Mouse (Mus musculus) small intestine, adult 2 months (tissue): ENCODE measurements around the gene Il25. TPM values are rescaled to one million over a fixed set of nuclear protein-coding genes. Genes with fewer than 3 reads are reported as not detected.
"Not testable (repeated sequence)": the region's sequence is repeated elsewhere in the genome, so short reads cannot be mapped to it uniquely, and the experiment has no call there.

Experiments used
- H3K27ac ChIP-seq: fragments of 200-500 bp; 2 replicates; pipeline ENCODE4 v1.5.1; 2012; ENCODE audit warnings: low read depth, low read length, control low read depth, inconsistent platforms; ENCODE audit not compliant: insufficient read depth
- H3K27me3 ChIP-seq: fragments of 200-500 bp; 2 replicates; pipeline ENCODE4 v1.6.1; 2012; ENCODE audit warnings: mild to moderate bottlenecking, moderate library complexity, low read length, inconsistent platforms; ENCODE audit not compliant: control insufficient read depth, insufficient read depth
- H3K36me3 ChIP-seq: fragments of 200-500 bp; 2 replicates; pipeline ENCODE4 v1.6.1; 2012; ENCODE audit warnings: mild to moderate bottlenecking, low read length, control low read depth, inconsistent platforms; ENCODE audit not compliant: control insufficient read depth, insufficient read depth
- H3K4me1 ChIP-seq: fragments of 200-500 bp; 2 replicates; pipeline ENCODE4 v1.6.1; 2012; ENCODE audit warnings: low read length, inconsistent platforms, mixed read lengths; ENCODE audit not compliant: control insufficient read depth, insufficient read depth, insufficient read length
- H3K4me3 ChIP-seq: fragments of 200-500 bp; 2 replicates; pipeline ENCODE4 v1.5.1; 2012; ENCODE audit warnings: low read depth, mild to moderate bottlenecking, control low read depth, inconsistent platforms, low read length, moderate library complexity
- CTCF ChIP-seq: fragments of 200-500 bp; IDR thresholded peaks from 2 replicates; pipeline ENCODE4 v1.5.1; 2012; ENCODE audit warnings: low read depth, mild to moderate bottlenecking, control low read depth, inconsistent platforms, low read length, moderate library complexity, mixed read lengths; ENCODE audit not compliant: insufficient replicate concordance, insufficient read length; ENCODE audit errors: extremely low read depth
- POLR2A ChIP-seq: fragments of 200-500 bp; IDR thresholded peaks from 2 replicates; pipeline ENCODE4 v1.6.1; 2012; ENCODE audit warnings: low read depth, mild to moderate bottlenecking, control low read depth, inconsistent platforms, low read length, moderate library complexity
- WGBS: fragments of 180-500 bp; shearing (Covaris S2); methylation state at CpG from one replicate; pipeline ENCODE4 v1.1.7; 2018; 5-methylcytosine and 5-hydroxymethylcytosine counted together
- polyA plus RNA-seq: library from polyadenylated mRNA; depleted of rRNA; stranded (reverse); fragments of >200 nt; gene quantifications from 2 replicates; pipeline ENCODE4 v1.2.3, GENCODE M21; 2012

The Il25 gene
- polyA plus RNA-seq, 1 experiment = 1.1 TPM

DNA sequence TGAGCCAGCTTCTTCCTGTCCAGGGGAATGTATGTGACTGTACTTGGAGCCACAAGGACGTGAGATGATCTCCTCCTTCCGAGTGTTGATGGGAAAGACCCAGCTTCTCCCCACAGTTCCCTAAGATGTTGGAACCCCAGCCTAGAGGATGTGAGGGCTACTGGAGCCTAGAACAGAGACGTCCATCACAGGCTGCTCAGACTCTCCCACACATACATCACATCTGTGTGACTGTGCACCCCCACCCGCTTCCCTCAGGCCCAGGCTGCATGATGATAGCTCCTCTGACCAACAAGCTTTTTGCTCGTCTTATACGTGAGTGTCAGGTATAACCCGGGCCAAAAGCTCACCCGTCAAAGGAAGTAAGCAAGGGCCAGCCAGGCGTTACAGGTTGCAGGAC, 16.3 kb downstream of the Il25 start:
- Histone ChIP-seq H3K27ac (no peak overlapping the region), H3K27me3 (no peaks in the 10 kb centered on the region), H3K4me1 (no peaks in the 10 kb centered on the region), H3K36me3 (no peaks in the 10 kb centered on the region), H3K4me3 (no peak overlapping the region)
- WGBS = 81% methylated on average over 9 of the region's 9 CpGs
- no peak for TF ChIP-seq POLR2A
- TF ChIP-seq CTCF = no peak

DNA sequence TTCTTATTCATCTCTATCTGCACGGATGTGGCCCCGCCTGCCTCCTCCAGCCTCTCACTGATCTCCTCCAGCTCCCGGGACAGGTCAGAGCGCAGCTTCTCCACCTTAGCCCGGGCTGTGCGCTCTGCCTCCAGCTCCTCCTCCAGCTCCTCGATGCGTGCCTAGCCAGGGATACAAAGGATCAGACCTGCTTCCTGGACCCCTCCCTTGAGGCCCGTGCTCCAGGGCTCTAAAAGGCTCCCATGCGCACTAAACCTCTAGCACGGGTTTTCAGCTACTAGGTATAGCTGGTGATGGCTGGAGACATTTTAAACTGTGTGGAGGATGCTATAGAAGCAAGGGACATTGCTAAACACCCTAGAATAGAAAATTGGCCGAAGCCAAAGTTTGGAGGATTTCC, 18.0 kb downstream of the Il25 start:
- TF ChIP-seq POLR2A (no peak), CTCF (no peak)
- no peak overlapping the region for H3K4me3 ChIP-seq
- WGBS = 53% methylated on average over 12 of the region's 12 CpGs
- H3K36me3 ChIP-seq = no peaks in the 10 kb centered on the region
- H3K27me3 ChIP-seq = no peaks in the 10 kb centered on the region
- no peaks in the 10 kb centered on the region for H3K4me1 ChIP-seq
- H3K27ac ChIP-seq = no peak overlapping the region

DNA sequence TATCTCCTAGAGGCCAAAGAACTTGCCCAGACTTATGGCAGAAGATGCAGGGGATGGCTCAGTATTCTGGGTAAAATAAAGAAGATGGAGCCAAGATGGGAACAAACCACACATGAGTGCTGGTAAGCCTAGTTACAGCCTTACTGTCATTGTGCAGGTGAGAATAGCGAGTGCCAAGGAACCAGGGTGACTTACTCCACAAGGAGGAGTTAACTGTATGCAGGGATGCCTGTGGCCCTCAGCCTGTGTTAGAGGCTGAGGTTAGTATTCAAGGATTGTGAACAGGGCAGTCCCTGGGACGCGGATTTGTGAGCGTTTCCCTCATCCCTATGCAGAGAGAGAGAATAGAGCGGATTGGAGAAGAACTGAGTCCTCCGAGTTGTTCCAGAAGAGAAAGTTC, 19.1 kb downstream of the Il25 start:
- TF ChIP-seq POLR2A (no peak), CTCF (no peak)
- 87% methylated on average over 6 of the region's 6 CpGs for WGBS
- H3K27me3 ChIP-seq = no peaks in the 10 kb centered on the region
- no peak overlapping the region for H3K27ac ChIP-seq
- no peaks in the 10 kb centered on the region for H3K4me1 ChIP-seq
- H3K36me3 ChIP-seq = no peaks in the 10 kb centered on the region
- H3K4me3 ChIP-seq = no peak overlapping the region

DNA sequence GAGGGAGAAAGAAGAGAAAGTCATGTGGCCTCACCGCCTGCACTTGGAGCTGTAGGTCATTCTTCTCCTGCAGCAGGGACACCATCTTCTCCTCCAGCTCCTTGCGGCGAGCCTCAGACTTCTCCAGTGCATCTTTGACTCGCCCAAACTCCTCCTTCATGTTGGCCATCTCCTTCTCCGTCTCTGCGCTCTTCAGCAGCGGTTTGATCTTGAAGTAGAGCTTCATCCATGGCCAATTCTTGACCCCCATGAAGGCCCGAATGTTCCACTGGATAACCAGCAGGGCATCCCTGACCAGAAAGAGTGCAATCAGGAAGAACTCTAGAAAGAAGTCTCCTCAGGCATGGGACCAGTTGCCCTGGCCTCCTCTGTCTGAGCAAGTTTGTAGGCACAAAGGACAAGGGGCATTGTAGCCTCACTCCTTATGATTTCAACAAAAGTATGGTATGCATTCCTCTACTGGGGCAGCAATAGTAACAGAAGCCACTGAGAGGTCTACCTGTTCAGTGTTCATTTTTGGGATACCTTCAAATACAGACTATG, 21.2 kb downstream of the Il25 start:
- Histone ChIP-seq H3K36me3 (no peaks in the 10 kb centered on the region), H3K27ac (no peak overlapping the region), H3K27me3 (no peaks in the 10 kb centered on the region), H3K4me3 (no peak overlapping the region), H3K4me1 (no peaks in the 10 kb centered on the region)
- no peak for TF ChIP-seq CTCF
- no peak for TF ChIP-seq POLR2A
- 91% methylated on average over 8 of the region's 8 CpGs for WGBS

DNA sequence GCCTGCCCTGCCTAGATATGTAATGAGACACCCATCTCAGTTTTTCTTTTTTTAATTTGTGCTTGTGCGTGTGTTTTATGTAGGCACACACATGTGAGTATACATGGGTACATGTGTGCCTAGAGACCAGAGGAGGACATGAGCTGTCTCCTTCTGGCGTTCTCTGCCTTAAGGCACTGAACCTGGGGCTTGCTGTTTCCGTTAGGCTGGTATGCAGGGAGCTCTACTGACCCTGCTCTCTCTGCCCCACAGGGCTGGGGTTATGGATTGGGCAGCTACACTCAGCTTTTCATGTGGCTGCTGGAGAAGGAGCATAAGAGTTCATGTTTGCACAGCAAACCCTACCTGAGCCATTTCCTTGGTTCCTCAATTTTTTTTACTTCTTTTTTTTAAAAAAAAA, 22.0 kb downstream of the Il25 start:
- Histone ChIP-seq H3K4me3 (no peak overlapping the region), H3K4me1 (no peaks in the 10 kb centered on the region), H3K27ac (no peak overlapping the region), H3K36me3 (no peaks in the 10 kb centered on the region), H3K27me3 (no peaks in the 10 kb centered on the region)
- WGBS = 66% methylated on average over 3 of the region's 3 CpGs
- TF ChIP-seq CTCF = no peak
- TF ChIP-seq POLR2A = no peak

DNA sequence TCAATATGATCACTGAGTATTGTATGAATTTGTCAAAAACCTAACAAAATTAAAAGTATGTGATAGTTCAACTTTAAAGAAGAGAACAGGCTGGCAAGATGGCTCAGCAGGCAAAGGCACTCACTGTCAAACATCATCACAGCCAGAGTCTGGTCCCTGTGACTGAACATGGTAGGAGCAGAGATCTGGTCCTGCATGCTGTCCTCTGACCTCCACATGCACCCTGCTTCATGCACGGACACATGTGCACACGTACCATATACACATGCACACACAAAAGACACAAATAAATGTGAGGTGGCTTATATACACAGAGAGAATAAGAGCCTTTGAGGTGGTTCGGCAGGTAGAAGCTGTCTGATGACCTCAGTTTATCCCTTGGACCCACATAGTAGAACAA, 23.0 kb downstream of the Il25 start:
- Histone ChIP-seq H3K4me3 (no peak overlapping the region), H3K27me3 (no peaks in the 10 kb centered on the region), H3K27ac (no peak overlapping the region), H3K36me3 (no peaks in the 10 kb centered on the region), H3K4me1 (no peaks in the 10 kb centered on the region)
- TF ChIP-seq CTCF = no peak
- no peak for TF ChIP-seq POLR2A
- WGBS = 76% methylated on average over 3 of the region's 3 CpGs

DNA sequence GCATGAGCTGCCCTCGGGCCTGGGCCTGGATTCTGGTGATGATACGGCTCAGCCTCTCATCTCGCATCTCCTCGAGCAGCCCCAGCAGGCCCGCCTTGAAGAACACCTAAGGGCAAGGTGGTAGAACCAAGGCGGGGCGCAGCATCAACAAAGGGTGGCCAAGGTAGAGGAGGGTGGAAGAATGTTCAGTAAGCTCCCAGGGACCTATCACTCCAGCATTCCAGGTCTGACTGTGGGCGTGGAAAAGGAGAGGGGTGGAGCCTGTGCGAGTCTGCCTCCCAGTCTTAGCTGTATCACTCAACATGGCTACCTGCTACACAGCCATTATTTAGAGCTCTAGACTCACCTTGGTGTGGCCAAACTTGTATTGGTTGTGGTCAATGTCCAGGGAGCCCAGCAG, 24.0 kb downstream of the Il25 start:
- Histone ChIP-seq H3K36me3 (no peaks in the 10 kb centered on the region), H3K4me3 (no peak overlapping the region), H3K27me3 (no peaks in the 10 kb centered on the region), H3K4me1 (no peaks in the 10 kb centered on the region), H3K27ac (no peak overlapping the region)
- TF ChIP-seq CTCF = no peak
- TF ChIP-seq POLR2A = no peak
- 76% methylated on average over 9 of the region's 9 CpGs for WGBS

DNA sequence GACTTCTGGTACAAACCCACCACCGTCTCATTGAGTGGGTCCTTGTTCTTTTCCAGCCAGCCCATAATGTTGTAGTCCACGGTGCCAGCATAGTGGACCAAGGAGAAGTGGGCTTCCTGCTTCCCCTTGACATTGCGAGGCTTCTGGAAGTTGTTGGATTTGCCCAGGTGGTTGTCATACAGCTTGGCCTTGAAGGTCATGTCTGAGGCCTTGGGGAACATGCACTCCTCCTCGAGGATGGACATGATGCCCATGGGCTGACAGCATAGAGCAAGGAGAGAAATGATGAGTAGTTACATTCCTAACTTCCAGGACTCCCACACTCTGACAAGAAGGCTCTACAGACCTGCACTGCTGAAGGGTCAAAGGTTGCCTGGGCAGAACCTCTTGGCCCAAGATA, 26.0 kb downstream of the Il25 start:
- Histone ChIP-seq H3K27ac (no peak overlapping the region), H3K27me3 (no peaks in the 10 kb centered on the region), H3K4me1 (no peaks in the 10 kb centered on the region), H3K36me3 (no peaks in the 10 kb centered on the region), H3K4me3 (no peak overlapping the region)
- TF ChIP-seq POLR2A = no peak
- TF ChIP-seq CTCF = no peak
- 79% methylated on average over 4 of the region's 4 CpGs for WGBS

DNA sequence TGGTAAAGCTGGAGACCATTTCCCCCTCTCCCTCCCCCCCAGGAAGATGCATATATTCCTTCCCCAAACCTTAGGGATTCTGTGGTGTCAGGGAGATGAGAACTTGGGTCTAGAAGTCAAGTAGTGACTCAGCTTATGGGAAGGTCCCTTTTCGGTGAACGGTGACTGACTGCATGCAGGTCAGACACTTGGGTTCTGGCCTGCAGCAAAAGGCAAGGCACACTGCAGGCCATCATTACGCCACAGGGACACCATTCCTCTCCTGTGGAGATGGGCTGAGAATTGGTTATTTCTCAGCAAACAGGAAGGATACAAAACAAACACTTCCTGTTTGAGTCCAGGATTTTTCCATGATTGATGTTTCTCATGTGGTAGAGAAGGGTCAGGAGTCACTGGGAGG, 26.7 kb downstream of the Il25 start:
- Histone ChIP-seq H3K27ac (no peak overlapping the region), H3K4me3 (no peak overlapping the region), H3K4me1 (no peaks in the 10 kb centered on the region), H3K27me3 (no peaks in the 10 kb centered on the region), H3K36me3 (no peaks in the 10 kb centered on the region)
- no peak for TF ChIP-seq POLR2A
- no peak for TF ChIP-seq CTCF
- 87% methylated on average over 3 of the region's 3 CpGs for WGBS

DNA sequence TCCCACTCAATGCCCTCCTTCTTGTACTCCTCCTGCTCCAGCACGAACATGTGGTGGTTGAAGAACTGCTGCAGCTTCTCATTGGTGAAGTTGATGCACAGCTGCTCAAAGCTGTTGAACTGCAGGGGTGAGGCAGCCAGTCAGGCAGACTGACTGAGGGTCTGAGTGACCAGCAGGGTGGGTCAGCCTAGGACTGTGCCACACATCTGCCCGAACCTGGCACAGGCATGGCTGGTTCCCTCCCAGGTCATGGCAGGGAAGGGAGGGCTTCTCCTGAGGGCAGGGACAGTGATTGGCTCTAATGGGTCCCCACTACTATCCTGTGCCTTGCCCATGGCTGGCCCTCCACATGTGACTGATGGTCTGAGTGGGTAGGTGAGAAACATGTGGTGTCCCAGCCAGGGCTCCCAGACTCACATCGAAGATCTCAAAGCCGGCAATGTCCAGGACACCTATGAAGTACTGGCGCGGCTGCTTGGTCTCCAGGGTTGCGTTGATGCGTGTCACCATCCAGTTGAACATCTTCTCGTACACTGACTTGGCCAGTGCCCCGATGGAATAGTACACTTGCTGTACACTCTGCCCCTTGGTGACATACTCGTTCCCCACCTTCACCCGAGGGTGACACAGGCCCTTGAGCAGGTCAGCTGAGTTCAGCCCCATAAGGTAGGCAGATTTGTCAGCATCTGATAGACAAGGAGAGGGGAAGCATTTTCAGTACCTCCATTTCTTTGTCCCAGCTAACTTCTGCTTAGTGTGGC, 27.5 kb downstream of the Il25 start:
- not testable (repeated sequence) for H3K27ac ChIP-seq, H3K36me3 ChIP-seq, H3K27me3 ChIP-seq, H3K4me3 ChIP-seq, H3K4me1 ChIP-seq
- WGBS = 90% methylated on average over 12 of the region's 12 CpGs
